Mouse (Mus musculus) liver, adult 2 months (tissue): Measurements from ENCODE around the gene Snrpb2. TPM values are rescaled to one million over a fixed set of nuclear protein-coding genes. Genes with fewer than 3 reads are reported as not detected.

Experiments
- DNase-seq: peaks from one replicate; pipeline ENCODE4 v3.0.0-alpha.2; 2011; ENCODE audit warnings: low read depth, low spot score; ENCODE audit errors: extremely low read depth
- H3K27ac ChIP-seq: fragments of 200-500 bp; replicated peaks from 2 replicates; pipeline ENCODE4 v1.5.1; 2012; ENCODE audit warnings: low read depth, mild to moderate bottlenecking, control low read depth, inconsistent platforms, low read length; ENCODE audit not compliant: insufficient read depth
- H3K27me3 ChIP-seq: fragments of 200-500 bp; 2 replicates; pipeline ENCODE4 v1.6.1; 2012; ENCODE audit warnings: mild to moderate bottlenecking, moderate library complexity, low read length, inconsistent platforms; ENCODE audit not compliant: control insufficient read depth, insufficient read depth
- H3K36me3 ChIP-seq: fragments of 200-500 bp; 2 replicates; pipeline ENCODE4 v1.6.1; 2012; ENCODE audit warnings: low read length, inconsistent platforms; ENCODE audit not compliant: control insufficient read depth, insufficient read depth
- H3K4me1 ChIP-seq: fragments of 200-500 bp; 2 replicates; pipeline ENCODE4 v1.6.1; 2011; ENCODE audit warnings: low read length; ENCODE audit not compliant: control insufficient read depth, insufficient read depth
- H3K4me3 ChIP-seq: fragments of 200-500 bp; 2 replicates; pipeline ENCODE4 v1.5.1; 2011; ENCODE audit warnings: low read depth, mild to moderate bottlenecking, control low read depth, low read length, moderate library complexity; ENCODE audit not compliant: insufficient read depth
- H3K79me2 ChIP-seq: fragments of 200-500 bp; 2 replicates; pipeline ENCODE4 v1.6.1; 2012; ENCODE audit warnings: inconsistent platforms, mild to moderate bottlenecking, low read length, moderate library complexity; ENCODE audit not compliant: control insufficient read depth, insufficient read depth
- H3K9ac ChIP-seq: fragments of 200-500 bp; 2 replicates; pipeline ENCODE4 v1.6.1; 2012; ENCODE audit warnings: low read depth, mild to moderate bottlenecking, control low read depth, inconsistent platforms, low read length
- CTCF ChIP-seq: fragments of 200-500 bp; IDR thresholded peaks from 2 replicates; pipeline ENCODE4 v1.5.1; 2011; ENCODE audit warnings: low read depth, low read length, control low read depth
- POLR2A ChIP-seq: fragments of 200-500 bp; IDR thresholded peaks from 2 replicates; pipeline ENCODE4 v1.6.1; 2011; ENCODE audit warnings: low read length, control low read depth; ENCODE audit not compliant: insufficient read depth; ENCODE audit errors: extremely low read depth
- WGBS: fragments of 180-500 bp; shearing (Covaris S2); methylation state at CpG from one replicate; pipeline ENCODE4 v1.1.7; 2018; 5-methylcytosine and 5-hydroxymethylcytosine counted together
- polyA plus RNA-seq: library from polyadenylated mRNA; depleted of rRNA; stranded (reverse); fragments of >200 nt; gene quantifications from 2 replicates; pipeline ENCODE4 v1.2.3, GENCODE M21; 2012
- total RNA-seq: library from RNA; depleted of rRNA; stranded (reverse); fragments of >200 nt; gene quantifications from 2 replicates; pipeline ENCODE4 v1.2.3, GENCODE M21; 2014

Snrpb2 gene
- total and polyA plus RNA-seq, 2 experiments: 1.5 to 14.2 TPM

GRCm38 (mm10) chr2:143023331-143023730 is 39.5 kb upstream of the Snrpb2 start:
- Histone ChIP-seq H3K4me1 (no peaks in the 10 kb centered on the region), H3K27ac (no peak overlapping the region), H3K79me2 (no peaks in the 10 kb centered on the region), H3K27me3 (no peaks in the 10 kb centered on the region), H3K4me3 (no peak overlapping the region), H3K36me3 (no peaks in the 10 kb centered on the region), H3K9ac (no peak overlapping the region)
- WGBS: 90% methylated on average over 2 of the region's 2 CpGs
- no peak for TF ChIP-seq CTCF
- no peak for TF ChIP-seq POLR2A
- no peak for DNase-seq

GRCm38 (mm10) chr2:143024226-143024625 is 38.6 kb upstream of the Snrpb2 start:
- H3K9ac ChIP-seq: no peak overlapping the region
- no peak overlapping the region for H3K4me3 ChIP-seq
- DNase-seq: no peak
- H3K27ac ChIP-seq: no peak overlapping the region
- H3K79me2 ChIP-seq: no peaks in the 10 kb centered on the region
- TF ChIP-seq CTCF: no peak
- no peaks in the 10 kb centered on the region for H3K36me3 ChIP-seq
- no peaks in the 10 kb centered on the region for H3K27me3 ChIP-seq
- WGBS: 68% methylated on average over 4 of the region's 4 CpGs
- no peaks in the 10 kb centered on the region for H3K4me1 ChIP-seq

- H3K36me3 ChIP-seq: no peaks in the 10 kb centered on the region
- no peak for DNase-seq
- no peak overlapping the region for H3K27ac ChIP-seq
- no peak overlapping the region for H3K4me3 ChIP-seq
- H3K4me1 ChIP-seq: no peaks in the 10 kb centered on the region
- H3K27me3 ChIP-seq: no peaks in the 10 kb centered on the region
- 96% methylated on average over 1 of the region's 1 CpGs for WGBS
- TF ChIP-seq CTCF (no peak), POLR2A (no peak)
- no peaks in the 10 kb centered on the region for H3K79me2 ChIP-seq
- no peak overlapping the region for H3K9ac ChIP-seq
Measured at GRCm38 (mm10) chr2:143031283-143031682, 31.6 kb upstream of the Snrpb2 start.

GRCm38 (mm10) chr2:143032378-143033255 is 30.2 kb upstream of the Snrpb2 start:
- Histone ChIP-seq H3K4me1 (no peaks in the 10 kb centered on the region), H3K27me3 (no peaks in the 10 kb centered on the region), H3K4me3 (no peak overlapping the region), H3K79me2 (no peaks in the 10 kb centered on the region), H3K9ac (no peak overlapping the region), H3K36me3 (no peaks in the 10 kb centered on the region), H3K27ac (no peak overlapping the region)
- DNase-seq: no peak
- TF ChIP-seq POLR2A: no peak
- TF ChIP-seq CTCF: no peak
- WGBS: 81% methylated on average over 10 of the region's 10 CpGs

GRCm38 (mm10) chr2:143034350-143035085 is 28.3 kb upstream of the Snrpb2 start:
- H3K79me2 ChIP-seq: no peaks in the 10 kb centered on the region
- no peak for DNase-seq
- H3K4me3 ChIP-seq: no peak overlapping the region
- no peak overlapping the region for H3K9ac ChIP-seq
- TF ChIP-seq POLR2A (no peak), CTCF (no peak)
- H3K27me3 ChIP-seq: no peaks in the 10 kb centered on the region
- 81% methylated on average over 7 of the region's 7 CpGs for WGBS
- no peaks in the 10 kb centered on the region for H3K4me1 ChIP-seq
- H3K27ac ChIP-seq: no peak overlapping the region
- H3K36me3 ChIP-seq: no peaks in the 10 kb centered on the region
